Mouse (Mus musculus): Measurements from ENCODE around the gene Syt1. TPM values are rescaled to one million over a fixed set of nuclear protein-coding genes. Genes with fewer than 3 reads are reported as not detected.

Syt1 gene
- polyA plus RNA-seq, 1 experiment from 2014 or later: 130 TPM

DNA sequence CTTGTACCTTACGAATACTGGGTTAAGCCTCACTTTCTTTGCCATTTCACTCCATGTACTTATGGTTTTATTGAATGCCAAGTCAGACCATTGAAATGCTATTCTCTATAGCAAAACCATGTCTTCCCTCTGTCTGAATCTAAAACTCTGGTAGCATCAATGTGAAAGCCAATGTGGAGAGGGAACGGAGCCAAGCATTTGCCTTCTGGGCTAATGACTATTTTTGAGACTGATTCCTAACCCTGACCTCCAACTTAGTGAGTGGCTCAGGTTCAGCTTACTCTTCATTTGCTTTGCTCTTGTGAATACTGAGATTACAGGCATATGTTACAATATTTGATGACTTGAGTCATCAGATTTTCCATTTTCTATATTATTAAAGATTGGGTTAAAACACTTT is 23.5 kb downstream of the Syt1 start:
- Histone ChIP-seq H3K36me3 (ENCODE audit: control insufficient read depth, insufficient read depth, low read length) (no peaks in the 10 kb centered on the region), H3K27me3 (ENCODE audit: control insufficient read depth, insufficient read depth, low read length) (no peaks in the 10 kb centered on the region), H3K27ac (ENCODE audit: low read depth, low read length) (no peak overlapping the region), H3K4me1 (ENCODE audit: control insufficient read depth, insufficient read depth, low read length) (no peaks in the 10 kb centered on the region), H3K9me3 (ENCODE audit: control insufficient read depth, low read length) (no peaks in the 10 kb centered on the region), H3K4me2 (ENCODE audit: low read depth, low read length) (no peak overlapping the region), H3K4me3 (ENCODE audit: low read depth, low read length) (no peak overlapping the region), H3K9ac (replicated peaks; ENCODE audit: low read depth, low read length) (no peak overlapping the region)
- 98% methylated on average over 2 of the region's 2 CpGs for WGBS
- no peak for ATAC-seq (ENCODE audit: low read depth)

DNA sequence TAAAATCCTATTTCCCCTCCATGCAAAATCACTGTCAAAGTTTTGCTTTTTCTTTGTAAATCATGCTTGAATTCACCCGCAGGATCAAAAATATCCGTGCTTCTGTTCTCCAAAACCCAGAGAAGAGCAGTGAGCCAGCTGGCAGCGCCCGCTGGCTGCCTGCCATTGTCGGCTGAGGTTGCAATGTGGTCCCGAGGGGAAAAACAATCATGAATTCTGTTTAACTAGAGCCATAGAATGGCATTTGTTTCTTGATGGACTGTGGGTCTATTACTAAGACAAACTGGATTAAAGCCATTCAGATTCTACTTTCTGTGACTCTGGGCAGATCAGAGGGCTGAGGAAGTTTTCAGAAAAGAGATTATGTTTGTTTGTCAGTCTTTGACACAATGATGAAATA is 31.1 kb downstream of the Syt1 start:
- no peak overlapping the region for H3K27ac ChIP-seq (ENCODE audit: low read depth, low read length)
- H3K4me1 ChIP-seq (ENCODE audit: control insufficient read depth, insufficient read depth, low read length): 0 out of 2 replicates have a peak, but pooled peaks cover 5% of the 10 kb centered on the region
- no peaks in the 10 kb centered on the region for H3K9me3 ChIP-seq (ENCODE audit: control insufficient read depth, low read length)
- ATAC-seq (ENCODE audit: low read depth): peak; percentile 69; the same call in 1 of the 2 replicates
- no peaks in the 10 kb centered on the region for H3K36me3 ChIP-seq (ENCODE audit: control insufficient read depth, insufficient read depth, low read length)
- no peaks in the 10 kb centered on the region for H3K27me3 ChIP-seq (ENCODE audit: control insufficient read depth, insufficient read depth, low read length)
- no peak overlapping the region for H3K9ac ChIP-seq (replicated peaks; ENCODE audit: low read depth, low read length)
- WGBS: 24% methylated on average over 6 of the region's 6 CpGs
- no peak overlapping the region for H3K4me2 ChIP-seq (ENCODE audit: low read depth, low read length)
- H3K4me3 ChIP-seq (ENCODE audit: low read depth, low read length): no peak overlapping the region

DNA sequence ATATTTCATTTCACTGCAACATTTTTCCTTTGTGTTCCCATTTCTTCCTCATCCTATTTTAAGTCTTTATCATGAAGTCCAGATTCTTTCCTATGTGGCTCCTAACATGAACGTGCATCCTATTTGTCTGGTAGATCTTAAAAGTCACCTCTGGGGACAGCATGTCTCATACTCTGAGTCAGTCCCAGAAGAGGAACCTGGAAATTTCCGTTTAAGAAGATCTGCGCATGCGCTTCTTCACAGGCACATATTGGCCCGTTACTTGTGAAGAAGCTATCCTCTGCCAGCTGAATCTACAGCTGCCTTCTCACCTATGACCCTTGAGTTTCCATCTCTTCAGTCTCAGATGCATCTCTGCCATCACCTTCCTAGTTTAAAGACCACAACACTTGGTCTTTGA is 55.8 kb downstream of the Syt1 start:
- 87% methylated on average over 5 of the region's 5 CpGs for WGBS
- no peaks in the 10 kb centered on the region for H3K9me3 ChIP-seq (ENCODE audit: control insufficient read depth, low read length)
- no peak overlapping the region for H3K27ac ChIP-seq (ENCODE audit: low read depth, low read length)
- H3K27me3 ChIP-seq (ENCODE audit: control insufficient read depth, insufficient read depth, low read length): no peaks in the 10 kb centered on the region
- no peak for ATAC-seq (ENCODE audit: low read depth)
- no peaks in the 10 kb centered on the region for H3K4me1 ChIP-seq (ENCODE audit: control insufficient read depth, insufficient read depth, low read length)
- H3K9ac ChIP-seq (replicated peaks; ENCODE audit: low read depth, low read length): no peak overlapping the region
- no peaks in the 10 kb centered on the region for H3K36me3 ChIP-seq (ENCODE audit: control insufficient read depth, insufficient read depth, low read length)
- no peak overlapping the region for H3K4me2 ChIP-seq (ENCODE audit: low read depth, low read length)
- no peak overlapping the region for H3K4me3 ChIP-seq (ENCODE audit: low read depth, low read length)

DNA sequence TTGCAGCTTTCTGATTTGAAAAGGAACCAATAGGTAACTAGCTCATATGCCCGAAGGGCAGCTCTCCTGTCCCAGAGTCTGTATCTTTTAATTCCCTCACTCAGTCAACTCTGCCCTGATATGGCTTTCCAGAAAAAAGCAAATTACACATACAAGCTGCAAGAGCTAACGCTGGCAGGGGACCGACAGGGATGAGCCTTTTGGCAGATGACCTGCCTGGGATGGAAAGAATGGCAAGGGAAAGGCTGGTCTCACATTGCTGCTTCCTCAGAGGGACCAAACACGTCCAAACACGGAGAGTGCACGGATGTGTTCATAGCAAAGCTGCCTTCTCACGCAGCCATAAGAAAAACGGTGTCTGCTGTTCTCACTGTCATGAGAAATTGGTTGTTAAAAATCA is 58.6 kb downstream of the Syt1 start:
- Histone ChIP-seq H3K27me3 (ENCODE audit: control insufficient read depth, insufficient read depth, low read length) (no peaks in the 10 kb centered on the region), H3K9me3 (ENCODE audit: control insufficient read depth, low read length) (no peaks in the 10 kb centered on the region), H3K27ac (ENCODE audit: low read depth, low read length) (no peak overlapping the region), H3K4me1 (ENCODE audit: control insufficient read depth, insufficient read depth, low read length) (no peaks in the 10 kb centered on the region), H3K4me2 (ENCODE audit: low read depth, low read length) (no peak overlapping the region), H3K4me3 (ENCODE audit: low read depth, low read length) (no peak overlapping the region), H3K9ac (replicated peaks; ENCODE audit: low read depth, low read length) (no peak overlapping the region), H3K36me3 (ENCODE audit: control insufficient read depth, insufficient read depth, low read length) (no peaks in the 10 kb centered on the region)
- 82% methylated on average over 8 of the region's 8 CpGs for WGBS
- ATAC-seq (ENCODE audit: low read depth): no peak

DNA sequence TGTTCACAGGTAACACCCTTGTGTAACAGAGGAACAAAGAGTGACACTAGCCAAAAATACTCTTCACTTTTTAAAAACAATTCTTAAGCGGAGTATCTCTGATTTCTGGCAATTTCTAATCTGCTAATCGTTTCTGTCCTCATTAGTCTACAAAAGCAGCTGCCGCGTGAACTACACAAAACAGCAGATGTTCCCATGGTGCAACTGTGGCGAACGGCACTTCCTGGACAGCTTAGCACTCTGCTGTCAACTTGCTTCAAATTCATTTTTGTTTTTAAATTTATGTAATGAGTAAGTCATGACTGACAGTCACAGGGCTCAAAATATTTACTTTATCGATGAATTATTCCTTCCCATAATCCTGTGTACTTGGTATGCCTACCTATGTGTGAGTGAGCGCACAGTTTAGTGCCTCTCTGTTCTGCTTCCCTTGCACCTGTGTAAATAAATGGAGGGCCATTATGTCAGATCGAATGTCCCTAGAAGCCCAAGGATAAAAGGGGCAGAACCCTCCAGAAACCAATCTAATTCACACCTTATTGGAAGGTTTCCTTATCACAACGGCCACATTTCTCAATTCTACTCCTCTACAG is 73.8 kb downstream of the Syt1 start:
- Histone ChIP-seq H3K4me3 (ENCODE audit: low read depth, low read length) (no peak overlapping the region), H3K4me1 (ENCODE audit: control insufficient read depth, insufficient read depth, low read length) (no peaks in the 10 kb centered on the region), H3K4me2 (ENCODE audit: low read depth, low read length) (no peak overlapping the region), H3K27ac (ENCODE audit: low read depth, low read length) (no peak overlapping the region), H3K9ac (replicated peaks; ENCODE audit: low read depth, low read length) (no peak overlapping the region), H3K27me3 (ENCODE audit: control insufficient read depth, insufficient read depth, low read length) (no peaks in the 10 kb centered on the region), H3K36me3 (ENCODE audit: control insufficient read depth, insufficient read depth, low read length) (no peaks in the 10 kb centered on the region), H3K9me3 (ENCODE audit: control insufficient read depth, low read length) (no peaks in the 10 kb centered on the region)
- WGBS: 78% methylated on average over 10 of the region's 10 CpGs
- ATAC-seq (ENCODE audit: low read depth): no peak

DNA sequence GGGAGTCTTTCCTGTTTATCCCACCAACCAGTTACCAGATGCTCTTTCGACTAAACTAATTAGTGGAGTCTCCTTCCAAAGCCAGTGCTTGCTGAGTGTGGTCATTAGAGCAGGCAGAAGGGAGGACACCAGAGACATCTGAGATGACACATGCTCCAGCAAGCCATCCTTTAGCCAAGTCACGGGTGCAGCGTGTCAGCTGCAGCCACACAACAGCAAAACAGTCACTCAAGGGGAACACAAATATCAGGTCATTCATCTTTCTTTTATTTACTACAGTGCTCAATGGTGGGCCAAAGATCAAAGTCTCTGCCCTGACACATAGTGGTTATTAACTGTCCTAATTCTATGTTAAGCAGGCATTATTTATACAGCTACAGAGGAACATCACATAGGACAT is 80.5 kb downstream of the Syt1 start:
- no peaks in the 10 kb centered on the region for H3K36me3 ChIP-seq (ENCODE audit: control insufficient read depth, insufficient read depth, low read length)
- WGBS: 62% methylated on average over 3 of the region's 3 CpGs
- H3K4me3 ChIP-seq (ENCODE audit: low read depth, low read length): no peak overlapping the region
- H3K9me3 ChIP-seq (ENCODE audit: control insufficient read depth, low read length): no peaks in the 10 kb centered on the region
- no peak for ATAC-seq (ENCODE audit: low read depth)
- H3K4me1 ChIP-seq (ENCODE audit: control insufficient read depth, insufficient read depth, low read length): 0 out of 2 replicates have a peak, but pooled peaks cover 4% of the 10 kb centered on the region
- H3K27ac ChIP-seq (ENCODE audit: low read depth, low read length): no peak overlapping the region
- H3K9ac ChIP-seq (replicated peaks; ENCODE audit: low read depth, low read length): no peak overlapping the region
- H3K27me3 ChIP-seq (ENCODE audit: control insufficient read depth, insufficient read depth, low read length): no peaks in the 10 kb centered on the region
- H3K4me2 ChIP-seq (ENCODE audit: low read depth, low read length): no peak overlapping the region

DNA sequence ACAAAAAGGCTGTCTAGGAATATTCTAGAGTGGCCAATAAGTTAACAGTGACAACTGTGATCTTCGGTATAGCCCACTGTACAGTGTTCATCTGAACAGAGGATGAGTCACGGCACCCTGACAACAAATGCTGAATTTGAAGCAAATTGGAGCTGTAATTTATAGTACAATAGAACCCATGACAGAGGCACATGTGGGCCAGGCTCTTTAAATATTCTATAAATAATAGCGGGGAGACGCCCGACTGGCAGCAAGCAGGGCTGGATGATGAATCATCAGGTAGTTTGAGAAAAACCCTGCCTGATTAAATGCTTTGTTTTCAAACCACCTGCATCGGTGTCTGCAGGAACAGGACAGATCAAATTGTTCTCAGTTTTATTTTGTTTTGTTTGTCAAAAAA is 81.1 kb downstream of the Syt1 start:
- H3K4me1 ChIP-seq (ENCODE audit: control insufficient read depth, insufficient read depth, low read length): 0 out of 2 replicates have a peak, but pooled peaks cover 4% of the 10 kb centered on the region
- no peak overlapping the region for H3K27ac ChIP-seq (ENCODE audit: low read depth, low read length)
- H3K36me3 ChIP-seq (ENCODE audit: control insufficient read depth, insufficient read depth, low read length): no peaks in the 10 kb centered on the region
- WGBS: 43% methylated on average over 6 of the region's 6 CpGs
- no peak; the same call in 1 of the 2 replicates for ATAC-seq (ENCODE audit: low read depth)
- H3K4me3 ChIP-seq (ENCODE audit: low read depth, low read length): no peak overlapping the region
- H3K27me3 ChIP-seq (ENCODE audit: control insufficient read depth, insufficient read depth, low read length): no peaks in the 10 kb centered on the region
- no peaks in the 10 kb centered on the region for H3K9me3 ChIP-seq (ENCODE audit: control insufficient read depth, low read length)
- no peak overlapping the region for H3K4me2 ChIP-seq (ENCODE audit: low read depth, low read length)
- H3K9ac ChIP-seq (replicated peaks; ENCODE audit: low read depth, low read length): no peak overlapping the region

DNA sequence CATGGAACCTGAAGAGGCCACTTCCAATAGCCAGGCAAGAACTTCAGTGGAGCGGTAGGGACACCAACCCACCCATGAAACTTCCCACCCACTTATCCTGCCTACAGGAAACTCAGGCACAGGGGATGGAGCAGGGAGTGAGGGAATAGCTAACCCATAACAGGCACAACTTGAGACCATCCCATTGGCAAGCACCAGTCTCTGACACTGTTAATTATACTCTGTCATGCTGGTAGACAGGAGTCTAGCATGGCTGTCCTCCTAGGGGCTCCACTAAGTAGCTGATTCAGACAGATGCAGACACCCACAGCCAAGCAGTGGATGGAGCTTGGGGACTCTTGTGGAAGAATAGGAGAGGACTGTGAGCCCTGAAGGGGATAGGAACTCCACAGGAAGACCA is 105.5 kb downstream of the Syt1 start:
- Histone ChIP-seq H3K27me3 (ENCODE audit: control insufficient read depth, insufficient read depth, low read length) (no peaks in the 10 kb centered on the region), H3K9ac (replicated peaks; ENCODE audit: low read depth, low read length) (no peak overlapping the region), H3K36me3 (ENCODE audit: control insufficient read depth, insufficient read depth, low read length) (no peaks in the 10 kb centered on the region), H3K4me3 (ENCODE audit: low read depth, low read length) (no peak overlapping the region), H3K4me1 (ENCODE audit: control insufficient read depth, insufficient read depth, low read length) (no peaks in the 10 kb centered on the region), H3K4me2 (ENCODE audit: low read depth, low read length) (no peak overlapping the region), H3K27ac (ENCODE audit: low read depth, low read length) (no peak overlapping the region), H3K9me3 (ENCODE audit: control insufficient read depth, low read length) (no peaks in the 10 kb centered on the region)
- 100% methylated on average over 1 of the region's 1 CpGs for WGBS
- no peak for ATAC-seq (ENCODE audit: low read depth)

DNA sequence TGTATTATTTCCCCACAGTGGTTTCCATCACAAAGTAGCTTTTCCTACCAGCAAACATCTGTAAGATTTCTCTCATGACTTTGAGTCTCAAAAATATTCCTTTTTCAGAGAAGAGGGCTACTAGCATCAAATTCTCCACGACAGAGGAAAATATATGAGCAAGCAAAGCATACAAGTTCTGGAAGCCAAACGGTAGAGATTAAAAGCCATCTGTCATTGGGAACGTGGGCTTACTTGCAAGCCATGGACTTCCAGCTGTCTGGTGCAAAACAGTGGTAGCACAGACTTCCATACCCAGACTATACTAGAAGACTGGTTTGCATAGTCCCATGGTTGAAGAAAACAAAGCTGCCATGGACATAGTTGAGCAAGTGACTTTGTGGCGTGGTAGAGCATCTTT is 106.4 kb downstream of the Syt1 start:
- no peak for ATAC-seq (ENCODE audit: low read depth)
- H3K9me3 ChIP-seq (ENCODE audit: control insufficient read depth, low read length): no peaks in the 10 kb centered on the region
- no peak overlapping the region for H3K9ac ChIP-seq (replicated peaks; ENCODE audit: low read depth, low read length)
- no peak overlapping the region for H3K4me2 ChIP-seq (ENCODE audit: low read depth, low read length)
- no peaks in the 10 kb centered on the region for H3K36me3 ChIP-seq (ENCODE audit: control insufficient read depth, insufficient read depth, low read length)
- H3K4me3 ChIP-seq (ENCODE audit: low read depth, low read length): no peak overlapping the region
- no peak overlapping the region for H3K27ac ChIP-seq (ENCODE audit: low read depth, low read length)
- no peaks in the 10 kb centered on the region for H3K27me3 ChIP-seq (ENCODE audit: control insufficient read depth, insufficient read depth, low read length)
- H3K4me1 ChIP-seq (ENCODE audit: control insufficient read depth, insufficient read depth, low read length): no peaks in the 10 kb centered on the region
- 78% methylated on average over 4 of the region's 4 CpGs for WGBS

All from neural tube, embryonic 14.5 days (tissue).